Mouse (Mus musculus): ENCODE measurements around the gene Ehmt1.

DNA sequence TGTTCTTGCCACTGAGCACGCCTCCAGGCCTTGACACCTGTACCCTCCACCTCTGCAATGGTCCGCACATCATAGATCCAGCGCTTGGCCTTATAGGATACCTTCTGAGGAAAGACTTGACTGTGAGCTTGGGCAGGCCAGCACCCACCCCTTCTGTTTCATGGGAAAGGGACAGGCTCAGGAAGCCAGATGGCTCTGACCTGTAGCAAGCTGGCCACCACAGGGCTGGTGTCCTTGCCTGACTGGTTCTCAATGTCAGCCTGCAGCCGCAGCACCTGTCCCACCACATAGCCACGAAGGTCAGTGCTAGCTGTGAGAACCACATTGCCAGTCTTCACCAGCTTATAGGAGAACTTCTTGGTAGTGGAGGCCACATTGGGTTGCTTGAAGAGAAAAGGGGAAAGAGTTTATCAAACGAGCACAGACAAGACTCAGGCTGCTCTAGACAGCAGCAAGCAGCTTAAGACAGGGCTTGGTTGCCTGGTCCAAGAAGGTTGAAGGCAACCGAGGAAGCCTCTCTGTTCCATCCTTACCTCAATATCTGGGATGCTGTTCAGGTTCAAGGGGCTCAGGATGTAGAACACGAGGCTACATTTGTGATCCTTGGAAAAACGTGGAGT is 7.0 kb upstream of the Ehmt1 start:
- no peak for TF ChIP-seq CTCF (conservative IDR thresholded peaks at IDR 0.05; ENCODE audit: low read length)
- no peak for TF ChIP-seq POU5F1 (IDR thresholded peaks at IDR 0.05; ENCODE audit: borderline replicate concordance, low read length)
- TF ChIP-seq NANOG (IDR thresholded peaks at IDR 0.05; ENCODE audit: borderline replicate concordance, low read length) = no peak
